Mouse (Mus musculus): ENCODE data around the gene Cenpx. TPM values are rescaled to one million over a fixed set of nuclear protein-coding genes. Genes with fewer than 3 reads are reported as not detected.

Gene Cenpx
- total and polyA plus RNA-seq, 2 experiments from 2014 or later: 68.7 to 102 TPM

DNA sequence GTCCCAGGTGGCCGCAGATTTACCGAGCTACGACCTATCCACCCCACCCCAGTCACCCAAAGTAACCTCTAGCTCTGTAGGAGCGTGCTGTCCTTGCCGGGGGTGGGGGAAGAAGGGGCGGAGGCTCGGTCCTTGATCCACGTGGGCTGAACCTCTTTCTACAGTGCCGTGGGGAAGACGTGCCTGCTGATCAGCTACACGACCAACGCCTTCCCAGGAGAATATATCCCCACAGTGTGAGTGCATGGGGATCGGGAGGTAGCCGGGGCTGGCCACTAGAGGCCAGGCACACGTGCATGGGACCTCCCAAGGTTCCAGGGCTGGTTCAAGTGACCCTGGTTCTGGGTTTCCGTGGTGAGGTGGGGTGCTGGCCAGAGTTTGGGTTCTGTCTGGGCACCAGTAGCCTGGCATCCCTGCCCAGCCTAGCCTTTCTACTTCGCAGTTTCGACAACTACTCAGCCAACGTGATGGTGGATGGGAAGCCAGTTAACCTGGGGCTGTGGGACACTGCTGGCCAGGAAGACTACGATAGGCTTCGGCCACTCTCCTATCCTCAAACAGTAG, 8.6 kb upstream of the Cenpx start:
- Histone ChIP-seq H3K27ac (ENCODE audit: low read depth) (no peak overlapping the region), H3K27me3 (ENCODE audit: control insufficient read depth, insufficient read depth, low read length) (peaks cover 27% of the 10 kb centered on the region), H3K9ac (replicated peaks; ENCODE audit: low read depth, low read length) (no peak overlapping the region), H3K4me3 (ENCODE audit: low read depth, low read length) (peak overlapping the region; percentile 61), H3K4me1 (ENCODE audit: control insufficient read depth, insufficient read depth) (peaks cover 13% of the 10 kb centered on the region), H3K36me3 (replicated peaks; ENCODE audit: control insufficient read depth, insufficient read depth, low read length) (peaks cover 11% of the 10 kb centered on the region), H3K9me3 (replicated peaks; ENCODE audit: control insufficient read depth, low read length) (no peaks in the 10 kb centered on the region), H3K4me2 (ENCODE audit: low read depth, low read length) (peak overlapping the region; percentile 97)
- WGBS: 24% methylated on average over 21 of the region's 21 CpGs
- DNase-seq (ENCODE audit: low spot score) (no peak), ATAC-seq (ENCODE audit: insufficient read depth, low read depth) (no peak)
- TF ChIP-seq CTCF (IDR thresholded peaks at IDR 0.05; ENCODE audit: low read depth): no peak
- TF ChIP-seq EP300 (IDR thresholded peaks at IDR 0.05; ENCODE audit: low read depth): no peak

DNA sequence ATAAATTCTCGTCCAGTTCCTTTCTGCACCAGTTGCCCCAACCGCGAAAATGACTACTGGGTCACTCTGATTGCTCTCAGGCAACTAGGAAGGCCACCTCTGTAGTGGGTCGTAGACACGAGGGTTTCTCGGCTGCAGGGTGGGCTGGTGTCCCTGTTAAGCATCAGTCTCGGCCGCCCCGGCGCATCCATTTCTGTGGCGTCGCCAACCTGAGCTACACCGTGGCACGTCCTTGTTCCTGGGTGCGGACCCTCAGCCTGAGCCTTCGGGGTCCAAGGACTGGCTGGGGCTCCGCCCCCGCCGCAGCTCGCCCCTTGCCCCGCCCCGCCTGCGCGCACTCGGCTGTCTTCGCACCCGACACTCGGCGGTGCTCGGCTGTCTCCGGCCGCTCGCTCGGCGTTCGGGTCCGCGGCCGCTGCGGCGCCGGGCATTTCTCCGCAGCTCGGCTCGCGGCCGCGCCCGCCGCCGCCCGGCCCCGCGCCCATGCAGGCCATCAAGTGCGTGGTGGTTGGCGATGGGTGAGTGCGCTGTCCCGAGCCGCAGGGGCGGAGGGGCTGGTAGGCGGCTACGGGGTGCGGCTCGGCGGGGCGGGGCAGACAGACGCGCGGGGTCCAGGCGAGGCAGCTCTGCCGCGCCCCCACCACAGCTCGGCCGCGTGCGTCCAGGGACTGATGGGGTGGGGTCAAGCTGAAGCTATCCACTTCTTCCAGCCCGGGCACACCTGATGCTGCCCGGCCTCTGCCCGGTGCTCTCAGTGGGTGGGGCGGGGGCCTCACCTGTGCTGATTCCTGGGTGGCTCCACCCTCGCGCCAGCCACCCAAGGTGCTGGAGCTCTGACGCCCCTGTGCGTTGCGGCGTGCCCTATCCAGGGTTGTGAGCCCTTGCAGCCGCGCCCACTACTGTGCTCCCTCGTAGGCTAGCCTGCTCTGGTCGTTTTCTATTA, 7.9 kb upstream of the Cenpx start, which contains the start of gene Rac3:
TSS of gene Rac3 (plus strand) at position 347 of the 943 bp plus-strand sequence.
- TF ChIP-seq EP300 (IDR thresholded peaks at IDR 0.05; ENCODE audit: low read depth) (no peak), CTCF (IDR thresholded peaks at IDR 0.05; ENCODE audit: low read depth) (no peak)
- 1% methylated on average over 82 of the region's 90 CpGs for WGBS
- Histone ChIP-seq H3K4me1 (ENCODE audit: control insufficient read depth, insufficient read depth) (peaks cover 13% of the 10 kb centered on the region), H3K27ac (ENCODE audit: low read depth) (no peak within 1 kb of the TSS), H3K9me3 (replicated peaks; ENCODE audit: control insufficient read depth, low read length) (no peaks in the 10 kb centered on the region), H3K27me3 (ENCODE audit: control insufficient read depth, insufficient read depth, low read length) (peaks cover 27% of the 10 kb centered on the region), H3K9ac (replicated peaks; ENCODE audit: low read depth, low read length) (peak within 1 kb of the TSS; percentile 64), H3K36me3 (replicated peaks; ENCODE audit: control insufficient read depth, insufficient read depth, low read length) (peaks cover 11% of the 10 kb centered on the region), H3K4me2 (ENCODE audit: low read depth, low read length) (peak within 1 kb of the TSS; percentile 97), H3K4me3 (ENCODE audit: low read depth, low read length) (peak within 1 kb of the TSS; percentile 61)
- DNase-seq (ENCODE audit: low spot score): peak; percentile 32
- peak; percentile 61 for ATAC-seq (ENCODE audit: insufficient read depth, low read depth)

DNA sequence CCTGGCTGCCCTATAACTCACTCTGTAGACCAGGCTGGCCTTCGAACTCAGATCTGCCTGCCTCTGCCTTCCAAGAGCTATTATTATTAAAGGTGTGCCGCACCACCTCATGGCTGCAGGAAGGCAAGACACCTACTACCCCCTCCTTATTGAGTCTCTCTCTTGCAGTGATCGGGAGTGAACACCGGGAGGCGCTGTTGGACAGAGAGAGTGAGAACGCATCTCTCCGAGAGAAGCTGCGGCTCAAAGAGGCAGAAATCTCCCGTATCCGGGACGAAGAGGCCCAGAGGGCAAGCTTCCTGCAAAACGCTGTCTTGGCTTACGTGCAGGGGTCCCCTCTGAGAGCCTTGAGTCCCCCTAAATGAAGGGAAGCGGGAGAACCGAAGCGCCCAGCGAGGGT, 6.9 kb upstream of the Cenpx start:
- Histone ChIP-seq H3K9ac (replicated peaks; ENCODE audit: low read depth, low read length) (no peak overlapping the region), H3K4me3 (ENCODE audit: low read depth, low read length) (peak overlapping the region; percentile 61), H3K36me3 (replicated peaks; ENCODE audit: control insufficient read depth, insufficient read depth, low read length) (peaks cover 11% of the 10 kb centered on the region), H3K4me1 (ENCODE audit: control insufficient read depth, insufficient read depth) (peaks cover 13% of the 10 kb centered on the region), H3K4me2 (ENCODE audit: low read depth, low read length) (peak overlapping the region; percentile 97), H3K27ac (ENCODE audit: low read depth) (no peak overlapping the region), H3K9me3 (replicated peaks; ENCODE audit: control insufficient read depth, low read length) (no peaks in the 10 kb centered on the region), H3K27me3 (ENCODE audit: control insufficient read depth, insufficient read depth, low read length) (peaks cover 20% of the 10 kb centered on the region)
- peak; percentile 92 for DNase-seq (ENCODE audit: low spot score)
- peak; percentile 55 for ATAC-seq (ENCODE audit: insufficient read depth, low read depth)
- WGBS: 11% methylated on average over 17 of the region's 17 CpGs
- TF ChIP-seq CTCF (IDR thresholded peaks at IDR 0.05; ENCODE audit: low read depth) (peak; percentile 97), EP300 (IDR thresholded peaks at IDR 0.05; ENCODE audit: low read depth) (no peak)

- TF ChIP-seq EP300 (IDR thresholded peaks at IDR 0.05; ENCODE audit: low read depth): no peak
- TF ChIP-seq CTCF (IDR thresholded peaks at IDR 0.05; ENCODE audit: low read depth): no peak
- H3K4me3 ChIP-seq (ENCODE audit: low read depth, low read length): no peak overlapping the region
- peaks cover 20% of the 10 kb centered on the region for H3K27me3 ChIP-seq (ENCODE audit: control insufficient read depth, insufficient read depth, low read length)
Measured at GRCm38 (mm10) chr11:120719841-120720376, 6.4 kb upstream of the Cenpx start.

GRCm38 (mm10) chr11:120719242-120719641, 5.7 kb upstream of the Cenpx start:
- Histone ChIP-seq H3K27me3 (ENCODE audit: control insufficient read depth, insufficient read depth, low read length) (peaks cover 20% of the 10 kb centered on the region), H3K4me1 (ENCODE audit: control insufficient read depth, insufficient read depth) (peaks cover 19% of the 10 kb centered on the region), H3K4me2 (ENCODE audit: low read depth, low read length) (no peak overlapping the region), H3K4me3 (ENCODE audit: low read depth, low read length) (no peak overlapping the region), H3K36me3 (replicated peaks; ENCODE audit: control insufficient read depth, insufficient read depth, low read length) (peaks cover 11% of the 10 kb centered on the region), H3K9ac (replicated peaks; ENCODE audit: low read depth, low read length) (no peak overlapping the region), H3K27ac (ENCODE audit: low read depth) (no peak overlapping the region), H3K9me3 (replicated peaks; ENCODE audit: control insufficient read depth, low read length) (no peaks in the 10 kb centered on the region)
- DNase-seq (ENCODE audit: low spot score) (no peak), ATAC-seq (ENCODE audit: insufficient read depth, low read depth) (no peak)
- whole genome bisulfite sequencing: 87% methylated on average over 9 of the region's 9 CpGs
- TF ChIP-seq CTCF (IDR thresholded peaks at IDR 0.05; ENCODE audit: low read depth) (no peak), EP300 (IDR thresholded peaks at IDR 0.05; ENCODE audit: low read depth) (no peak)

More at GRCm38 (mm10) chr11:120719841-120720376, 6.4 kb upstream of the Cenpx start:
- peaks cover 11% of the 10 kb centered on the region for H3K36me3 ChIP-seq (replicated peaks; ENCODE audit: control insufficient read depth, insufficient read depth, low read length)
- 90% methylated on average over 13 of the region's 13 CpGs for WGBS
- H3K4me2 ChIP-seq (ENCODE audit: low read depth, low read length): no peak overlapping the region
- H3K9me3 ChIP-seq (replicated peaks; ENCODE audit: control insufficient read depth, low read length): no peaks in the 10 kb centered on the region
- ATAC-seq (ENCODE audit: insufficient read depth, low read depth) (no peak), DNase-seq (ENCODE audit: low spot score) (no peak)
- H3K4me1 ChIP-seq (ENCODE audit: control insufficient read depth, insufficient read depth): peaks cover 13% of the 10 kb centered on the region
- H3K9ac ChIP-seq (replicated peaks; ENCODE audit: low read depth, low read length): no peak overlapping the region
- no peak overlapping the region for H3K27ac ChIP-seq (ENCODE audit: low read depth)

All from heart, postnatal 0 days (tissue).